Mouse (Mus musculus): ENCODE measurements at regions not wholly inside any gene's neighbourhood (a gene's known extent, or its start where the extent isn't known, plus 50 kb on each side); places are given as distances from the start of the nearest gene placed in this dataset.
"Not testable (repeated sequence)": the region's sequence is repeated elsewhere in the genome, so short reads cannot be mapped to it uniquely, and the experiment has no call there.

DNA sequence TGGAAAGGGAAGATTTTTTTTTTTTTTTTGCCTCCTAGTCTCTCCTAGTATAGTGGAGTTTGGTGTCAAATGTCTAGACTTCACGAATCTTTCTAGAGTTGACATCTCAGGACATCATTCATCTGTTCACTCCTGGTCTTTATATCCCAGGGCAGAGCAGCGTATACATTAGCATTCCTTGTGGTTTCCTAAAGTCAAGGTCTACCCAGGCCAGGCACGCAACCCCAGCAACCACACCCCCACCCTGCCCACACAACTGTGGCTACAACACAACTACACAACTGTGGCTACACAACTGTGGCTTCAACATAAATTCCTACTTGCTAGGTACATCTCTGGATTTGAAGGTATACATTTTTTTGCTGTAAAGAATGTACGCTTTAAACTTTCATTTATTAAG is 122.2 kb downstream of the Ppp1r3a start:
- no peak for ATAC-seq (ENCODE audit: insufficient number of reproducible peaks, low FRiP score, low TSS enrichment)

DNA sequence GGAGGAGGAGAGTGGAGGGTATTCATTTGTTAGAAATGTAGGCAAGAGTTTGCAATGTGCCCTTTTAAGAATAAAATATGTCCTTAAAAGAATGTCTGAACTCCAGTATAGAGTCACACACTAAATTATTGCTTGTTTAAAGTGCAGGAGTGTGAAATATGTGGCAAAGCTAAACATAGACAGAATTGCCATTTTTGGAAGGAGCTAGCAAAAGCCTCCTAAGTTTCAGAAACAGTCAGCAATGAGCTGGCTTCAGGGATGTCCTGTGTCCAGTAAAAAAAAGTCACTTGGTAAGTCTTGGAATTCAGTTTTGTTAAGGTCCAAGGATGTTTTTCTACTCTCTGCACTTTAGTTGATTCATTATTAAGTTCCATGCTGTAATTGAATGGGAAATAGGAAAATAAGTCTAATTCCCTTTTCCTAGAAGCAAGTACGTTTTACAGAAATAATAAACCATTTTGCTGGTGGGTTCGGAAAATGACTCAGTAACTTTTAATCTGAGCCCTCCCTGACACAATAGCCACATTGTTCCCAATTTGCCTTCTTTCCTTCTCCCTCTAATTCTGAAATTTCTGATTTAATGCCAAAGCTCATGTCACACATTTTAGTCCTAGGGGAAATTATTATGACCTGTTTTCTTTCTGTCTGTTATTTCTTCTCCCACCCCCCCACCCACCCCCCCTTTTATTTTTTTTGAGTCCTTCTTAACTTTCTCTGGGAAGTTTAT is 123.2 kb downstream of the Ppp1r3a start:
- no peak for ATAC-seq (ENCODE audit: insufficient number of reproducible peaks, low FRiP score, low TSS enrichment)

DNA sequence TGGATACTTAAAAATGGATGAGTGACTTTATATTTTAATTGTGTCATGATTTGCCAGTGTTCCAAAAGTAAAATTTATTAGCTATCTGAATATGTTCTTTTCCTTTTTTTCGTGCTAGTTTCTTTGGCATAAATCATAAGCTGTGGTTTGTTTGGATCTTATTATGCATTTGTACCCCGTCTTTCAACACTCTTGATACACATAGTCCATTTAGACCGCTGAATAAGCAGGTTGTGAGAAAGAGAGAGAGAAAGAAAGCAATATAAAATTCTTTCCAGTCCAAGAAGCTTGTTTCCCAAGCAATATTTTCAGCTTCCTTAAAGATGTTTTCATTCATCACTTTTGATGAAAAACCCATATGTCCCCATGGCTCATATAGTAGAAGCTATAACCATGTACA is 138.4 kb downstream of the Ppp1r3a start:
- no peak for ATAC-seq (ENCODE audit: insufficient number of reproducible peaks, low FRiP score, low TSS enrichment)

DNA sequence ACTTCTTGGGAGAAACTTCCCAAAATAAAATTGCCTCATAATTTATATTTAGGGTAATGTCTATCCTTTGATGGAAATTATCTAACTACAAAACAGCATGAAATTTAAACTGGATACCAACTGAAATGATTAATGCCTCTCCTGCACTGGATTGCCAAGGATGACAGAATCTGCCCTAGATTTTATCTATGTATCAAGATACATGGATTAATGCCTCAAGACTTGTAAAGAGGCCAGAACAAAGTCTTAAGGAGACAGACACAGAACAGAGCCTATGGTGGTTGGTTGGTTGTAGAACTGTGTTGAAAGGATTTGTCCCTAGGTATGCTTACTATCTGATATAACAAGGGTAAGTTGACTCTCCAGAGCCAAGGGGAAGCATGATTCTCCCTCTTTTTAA is 147.0 kb downstream of the Ppp1r3a start:
- ATAC-seq (ENCODE audit: insufficient number of reproducible peaks, low FRiP score, low TSS enrichment): no peak

DNA sequence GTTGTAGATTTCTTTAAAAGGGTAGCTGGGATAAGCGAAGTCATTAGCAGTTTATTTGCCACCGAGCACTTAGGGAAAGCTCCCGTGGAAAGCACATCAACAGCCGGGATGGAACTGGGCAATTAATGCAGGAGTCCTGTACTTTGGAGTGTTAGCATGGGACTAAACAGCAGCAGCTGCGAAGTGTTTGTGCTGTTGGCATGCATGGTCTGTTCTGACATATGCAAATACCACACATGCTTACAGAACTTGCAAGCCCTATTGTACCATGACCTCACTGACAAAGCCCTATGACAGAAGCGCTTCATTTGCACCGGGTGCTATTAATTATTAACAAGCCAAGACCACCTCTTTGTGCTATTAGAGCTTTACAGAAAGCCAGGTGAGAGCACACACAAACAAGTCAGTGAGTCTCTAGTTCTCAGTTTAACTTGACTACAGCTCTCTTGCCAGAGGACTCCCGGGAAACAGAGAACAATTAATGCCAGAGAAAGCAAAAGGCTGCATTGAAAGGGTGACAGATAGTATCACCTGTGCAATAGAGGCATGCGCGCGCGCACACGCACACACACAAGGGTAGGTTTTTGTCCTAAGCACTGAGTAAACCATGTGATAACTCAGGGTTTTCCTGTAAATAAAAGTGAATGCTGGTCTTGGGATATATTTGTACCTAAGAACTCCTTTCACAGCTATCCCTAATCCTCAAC is 154.4 kb downstream of the Ppp1r3a start:
- ATAC-seq (ENCODE audit: insufficient number of reproducible peaks, low FRiP score, low TSS enrichment): no peak

DNA sequence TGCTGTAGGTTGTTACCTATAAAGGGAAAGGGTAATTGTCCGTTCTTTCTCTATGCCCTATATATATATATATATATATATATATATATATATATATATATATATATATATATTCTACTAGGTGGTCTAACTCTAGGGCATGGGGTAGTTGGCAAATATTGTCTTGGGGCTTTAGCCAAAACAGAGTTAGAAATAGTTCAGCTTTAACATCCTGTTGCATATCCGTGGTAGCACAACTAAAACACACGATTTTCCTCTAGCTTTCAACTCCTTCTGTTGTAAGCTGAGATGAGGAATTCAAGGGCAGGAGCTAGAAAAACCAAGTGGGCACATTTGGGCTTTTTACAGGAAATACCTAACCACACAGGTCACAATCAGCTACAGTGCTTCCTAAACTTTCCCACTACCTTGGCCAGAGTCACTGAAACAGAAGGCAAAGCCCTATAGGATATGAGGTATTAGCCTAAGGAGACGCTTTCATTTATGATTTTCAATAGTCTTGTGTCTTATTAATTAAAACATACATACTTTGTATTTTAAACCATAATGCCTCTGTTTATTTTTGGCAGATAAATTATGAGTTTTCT is 158.1 kb downstream of the Ppp1r3a start:
- no peak for ATAC-seq (ENCODE audit: insufficient number of reproducible peaks, low FRiP score, low TSS enrichment)

DNA sequence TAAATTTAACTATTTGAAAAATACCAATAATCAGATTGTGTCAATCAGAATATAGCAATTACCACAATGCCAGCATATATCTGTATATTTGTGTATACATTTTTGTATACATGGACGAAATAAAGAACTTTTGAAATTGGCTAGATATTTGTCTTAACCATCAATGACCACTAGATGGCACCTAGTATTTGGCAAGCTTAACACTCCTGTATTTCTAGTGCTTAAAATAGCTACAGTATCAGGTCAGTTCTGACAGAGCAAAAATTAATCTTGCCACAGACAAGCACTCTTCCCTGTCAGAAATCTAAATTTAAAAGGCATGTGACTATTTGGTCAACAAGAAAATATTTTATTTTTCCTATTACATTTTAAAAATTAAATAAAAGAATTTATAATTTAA is 169.2 kb downstream of the Ppp1r3a start:
- ATAC-seq (ENCODE audit: insufficient number of reproducible peaks, low FRiP score, low TSS enrichment): peak; percentile 72; the same call in 1 of the 2 replicates

DNA sequence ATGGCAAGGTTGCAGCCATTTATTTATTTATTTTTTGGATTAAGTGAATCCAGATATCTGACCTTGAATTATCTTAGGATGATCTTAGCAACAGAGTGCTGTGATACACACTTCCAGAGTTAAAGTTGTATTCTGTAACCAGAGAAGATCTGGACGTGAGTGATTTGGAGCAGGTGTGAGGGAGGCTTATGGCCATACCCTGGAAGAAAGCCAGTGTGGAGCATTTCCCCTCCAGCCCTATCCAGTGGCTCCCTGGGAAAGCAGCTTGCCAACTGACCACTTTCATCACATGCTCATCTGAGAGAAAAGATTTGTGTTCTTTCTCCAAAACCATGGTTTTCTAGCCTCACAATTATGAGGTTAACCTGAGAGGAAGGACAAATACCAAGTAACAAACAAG is 171.2 kb downstream of the Ppp1r3a start:
- ATAC-seq (ENCODE audit: insufficient number of reproducible peaks, low FRiP score, low TSS enrichment): no peak

DNA sequence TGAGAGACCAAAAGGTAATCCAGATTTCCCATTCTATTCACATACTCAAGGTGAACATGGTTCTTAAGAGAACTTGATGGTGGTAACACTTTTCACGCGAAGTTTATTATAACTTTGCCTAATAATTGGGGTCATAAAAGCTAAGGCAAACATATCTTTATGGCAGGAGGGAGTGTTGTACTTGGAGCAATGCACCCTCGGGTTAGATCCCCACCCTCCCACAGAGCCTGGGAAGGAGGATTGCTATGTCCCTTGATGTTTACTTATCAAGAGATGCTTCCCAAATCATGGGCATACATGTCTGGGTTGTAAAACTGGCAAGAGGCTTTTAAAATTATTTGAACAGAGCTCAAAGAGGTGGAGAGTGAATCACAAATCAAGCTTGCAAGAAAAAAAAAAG is 180.5 kb downstream of the Ppp1r3a start:
- ATAC-seq (ENCODE audit: insufficient number of reproducible peaks, low FRiP score, low TSS enrichment): no peak

DNA sequence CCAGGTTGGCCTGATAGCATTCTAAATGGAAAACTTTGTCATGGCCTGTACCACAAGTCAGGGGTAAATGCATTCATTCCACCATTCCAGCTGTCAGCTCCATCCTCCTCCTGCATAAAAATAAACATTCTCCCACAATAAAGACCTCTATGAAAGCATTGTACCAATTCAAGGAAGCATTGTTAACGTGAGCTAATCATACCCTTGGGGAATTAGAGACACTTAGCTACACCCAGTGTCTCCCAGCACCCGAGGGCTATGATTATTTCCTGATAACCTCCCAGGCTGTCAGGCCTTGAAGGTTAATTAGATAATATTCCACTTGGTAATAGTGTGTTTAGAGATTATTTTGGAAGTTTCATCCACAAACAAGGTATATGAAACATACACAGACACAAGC is 182.1 kb downstream of the Ppp1r3a start:
- ATAC-seq (ENCODE audit: insufficient number of reproducible peaks, low FRiP score, low TSS enrichment): no peak

DNA sequence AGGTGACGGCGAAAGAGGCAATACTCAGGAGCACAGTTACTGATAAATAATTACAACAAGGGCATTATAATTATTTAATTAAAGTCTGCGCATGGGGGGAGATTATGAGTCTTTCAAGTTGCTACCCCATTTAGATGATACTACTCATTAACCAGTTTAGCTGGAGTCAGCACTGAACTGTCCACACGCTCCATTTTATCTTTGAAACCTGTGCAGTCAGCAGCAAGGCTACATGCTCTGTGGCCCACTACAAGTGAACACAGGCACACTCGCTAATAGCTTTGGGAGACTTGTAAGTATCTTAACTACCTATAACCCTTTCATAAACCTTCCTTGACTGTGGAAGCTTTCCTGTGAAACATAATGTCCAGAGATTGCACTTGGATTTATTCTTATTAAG is 214.7 kb downstream of the Ppp1r3a start:
- no peak for ATAC-seq (ENCODE audit: insufficient number of reproducible peaks, low FRiP score, low TSS enrichment)

DNA sequence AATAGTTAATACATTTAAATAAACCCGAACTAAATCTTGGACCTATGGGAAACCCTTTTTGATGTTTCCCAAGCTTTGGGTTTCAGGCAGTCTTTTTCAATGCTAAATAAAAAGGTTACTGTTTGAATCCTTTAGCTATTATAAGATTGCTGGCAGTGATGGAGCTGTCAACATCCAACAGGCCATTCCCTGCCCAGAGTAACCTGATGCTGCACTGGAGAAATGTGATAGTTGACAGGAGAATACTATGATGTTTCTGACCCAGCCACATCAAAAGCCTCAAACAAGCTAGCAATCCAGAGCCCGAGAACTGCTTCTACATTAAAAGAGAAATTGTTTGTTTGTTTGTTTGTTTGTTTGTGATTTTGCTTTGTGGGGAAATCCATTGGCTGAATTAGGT is 226.0 kb downstream of the Ppp1r3a start:
- ATAC-seq (ENCODE audit: insufficient number of reproducible peaks, low FRiP score, low TSS enrichment): no peak

DNA sequence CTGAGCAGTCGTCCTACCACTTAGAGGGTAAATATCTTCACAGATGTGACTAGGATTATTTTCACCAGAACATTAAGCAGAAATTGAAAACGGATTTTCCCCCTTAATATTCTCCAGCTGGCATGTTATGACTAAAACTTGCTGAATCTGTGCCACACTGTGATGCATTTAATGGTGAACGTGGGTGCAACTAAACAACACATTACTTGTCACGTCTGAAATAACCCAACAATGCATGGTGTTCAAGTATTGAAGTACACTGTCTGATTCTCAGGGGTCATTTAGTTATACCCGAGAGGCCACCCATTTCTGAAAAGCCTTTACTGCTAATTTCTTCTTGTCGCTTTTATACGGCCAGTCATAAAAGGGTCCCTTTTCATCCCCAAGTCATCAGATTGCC is 226.5 kb downstream of the Ppp1r3a start:
- no peak for ATAC-seq (ENCODE audit: insufficient number of reproducible peaks, low FRiP score, low TSS enrichment)

DNA sequence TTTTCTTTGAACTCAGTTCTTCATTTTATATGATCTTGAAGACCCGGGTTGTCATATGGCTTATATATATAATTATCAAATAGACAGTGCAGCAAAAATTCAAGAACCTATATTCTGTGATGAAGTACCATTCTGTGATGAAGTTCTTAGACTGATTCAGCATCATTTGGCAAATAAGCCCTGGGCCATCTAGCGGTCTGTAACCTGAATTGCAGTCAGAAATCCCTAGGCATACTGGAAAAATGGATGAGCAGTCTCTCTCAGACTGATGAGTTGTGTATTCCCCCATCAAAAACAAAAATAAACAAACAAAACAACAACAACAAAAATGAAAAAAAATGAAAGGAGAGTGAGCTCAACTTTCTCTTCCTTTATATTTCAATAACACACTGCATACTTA is 232.3 kb downstream of the Ppp1r3a start:
- ATAC-seq (ENCODE audit: insufficient number of reproducible peaks, low FRiP score, low TSS enrichment): no peak

DNA sequence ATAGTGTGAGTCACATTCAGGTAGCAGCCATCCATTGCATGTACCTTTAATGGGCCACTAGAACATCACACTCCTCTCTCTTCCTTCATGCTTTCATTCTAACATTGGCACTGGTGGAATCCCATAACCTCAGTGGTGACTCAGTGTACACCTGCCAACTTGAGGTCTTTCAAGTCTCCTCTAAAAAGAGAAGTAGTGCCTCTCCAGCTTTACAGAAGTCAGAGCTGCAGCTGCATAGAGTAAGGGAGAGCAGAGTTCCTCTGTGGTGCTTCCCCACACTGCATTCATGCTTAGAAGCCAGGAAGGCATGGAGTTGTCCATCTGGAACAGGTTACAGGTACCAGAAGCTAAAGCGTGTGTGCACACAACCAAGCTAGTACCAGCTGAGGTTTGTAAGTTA is 233.8 kb downstream of the Ppp1r3a start:
- no peak for ATAC-seq (ENCODE audit: insufficient number of reproducible peaks, low FRiP score, low TSS enrichment)

DNA sequence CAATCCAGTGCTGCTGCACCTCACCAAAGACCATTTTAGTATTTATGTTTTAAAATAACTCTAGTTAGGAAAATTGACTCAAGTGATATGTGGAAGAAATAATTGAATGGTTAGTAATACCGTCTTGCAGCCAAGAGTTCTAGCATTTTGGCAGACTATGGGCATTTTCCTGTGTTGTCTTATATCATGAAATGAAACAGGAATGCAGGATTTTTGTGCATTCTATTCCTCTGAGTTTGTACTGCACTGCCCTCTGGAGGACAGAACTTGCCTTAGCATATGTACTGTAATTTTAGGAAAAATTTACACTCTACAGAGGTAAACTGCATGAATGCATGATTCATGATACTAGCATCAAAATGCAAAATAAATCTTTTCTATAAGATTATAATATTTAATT is 250.9 kb downstream of the Ppp1r3a start:
- ATAC-seq (ENCODE audit: insufficient number of reproducible peaks, low FRiP score, low TSS enrichment): peak; percentile 87

DNA sequence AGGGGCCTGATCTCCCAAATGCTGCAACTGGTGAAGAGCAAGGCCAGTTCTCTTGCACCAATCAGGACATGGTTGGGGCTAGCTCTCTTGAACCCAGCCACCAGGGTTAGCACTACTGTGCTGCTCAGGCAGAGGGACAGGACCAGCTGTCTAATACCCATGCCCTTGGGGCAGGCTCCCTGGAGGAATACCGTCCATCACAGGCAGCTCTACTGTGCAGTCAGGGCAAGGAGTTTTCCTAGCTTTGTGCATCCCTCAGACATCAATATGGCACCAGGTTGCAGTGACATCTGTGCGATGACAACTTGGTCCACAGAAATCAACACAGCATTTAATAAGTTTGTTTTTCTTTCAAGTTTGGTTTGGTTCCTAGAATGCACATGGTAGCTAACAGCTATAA is 254.4 kb downstream of the Ppp1r3a start:
- no peak for ATAC-seq (ENCODE audit: insufficient number of reproducible peaks, low FRiP score, low TSS enrichment)

DNA sequence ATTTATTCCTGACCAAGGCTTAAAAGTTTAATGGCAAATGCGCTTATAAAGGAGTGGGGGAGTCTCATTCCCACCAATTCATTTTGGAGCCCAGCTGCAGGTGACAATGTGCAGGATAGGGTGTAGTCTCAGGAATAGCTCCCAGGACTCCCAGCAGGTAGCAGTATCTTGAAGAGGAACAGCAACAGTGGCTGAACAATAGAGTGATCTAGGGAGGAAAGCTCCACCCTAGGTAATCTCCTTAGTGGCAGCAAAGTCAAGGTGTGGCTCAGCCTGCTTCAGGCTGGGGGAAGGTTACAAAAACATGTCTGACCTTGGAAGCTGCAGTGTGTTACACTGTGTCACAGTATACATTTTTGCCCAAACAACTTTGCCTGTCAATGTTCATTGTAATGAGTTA is 255.2 kb downstream of the Ppp1r3a start:
- ATAC-seq (ENCODE audit: insufficient number of reproducible peaks, low FRiP score, low TSS enrichment): not testable (repeated sequence)

DNA sequence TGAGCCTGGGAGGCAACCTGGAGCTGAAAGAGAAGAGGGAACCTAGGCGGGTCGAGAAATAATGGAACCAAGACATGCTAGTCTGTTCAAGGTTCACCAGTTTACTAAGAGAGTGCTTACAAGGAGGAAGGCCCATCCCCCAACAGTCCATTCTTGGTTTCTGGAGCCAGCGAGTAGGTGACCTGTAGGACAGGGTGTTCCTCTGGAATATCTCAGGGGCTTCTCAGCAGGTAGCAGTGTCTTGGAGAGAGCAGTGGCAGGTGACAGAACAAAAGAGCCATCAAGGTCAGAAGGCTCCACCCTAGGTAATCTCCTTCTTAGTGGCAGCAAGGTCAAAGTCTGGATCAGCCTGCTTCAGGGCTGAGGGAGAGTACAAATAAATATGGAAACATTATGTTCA is 268.4 kb downstream of the Ppp1r3a start:
- not testable (repeated sequence) for ATAC-seq (ENCODE audit: insufficient number of reproducible peaks, low FRiP score, low TSS enrichment)

DNA sequence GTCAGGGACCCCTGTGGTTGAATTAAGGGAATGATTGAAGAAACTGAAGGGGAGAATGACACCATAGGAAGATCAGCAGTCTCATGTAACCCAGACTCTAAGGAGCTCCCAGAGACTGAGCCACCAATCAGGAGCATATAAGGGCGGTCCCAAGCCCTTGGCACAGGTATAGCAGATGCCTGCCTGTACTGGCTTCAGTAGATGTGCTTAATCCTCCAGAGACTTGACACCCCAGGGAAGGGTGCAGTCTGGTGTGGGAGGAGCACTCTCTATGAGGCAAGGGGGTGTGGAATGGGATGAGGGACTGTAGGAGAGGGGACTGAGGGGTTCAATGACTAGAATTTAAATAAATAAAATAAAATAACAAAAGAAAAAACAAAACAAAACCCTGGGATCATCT is 298.7 kb downstream of the Ppp1r3a start:
- ATAC-seq (ENCODE audit: insufficient number of reproducible peaks, low FRiP score, low TSS enrichment): no peak

DNA sequence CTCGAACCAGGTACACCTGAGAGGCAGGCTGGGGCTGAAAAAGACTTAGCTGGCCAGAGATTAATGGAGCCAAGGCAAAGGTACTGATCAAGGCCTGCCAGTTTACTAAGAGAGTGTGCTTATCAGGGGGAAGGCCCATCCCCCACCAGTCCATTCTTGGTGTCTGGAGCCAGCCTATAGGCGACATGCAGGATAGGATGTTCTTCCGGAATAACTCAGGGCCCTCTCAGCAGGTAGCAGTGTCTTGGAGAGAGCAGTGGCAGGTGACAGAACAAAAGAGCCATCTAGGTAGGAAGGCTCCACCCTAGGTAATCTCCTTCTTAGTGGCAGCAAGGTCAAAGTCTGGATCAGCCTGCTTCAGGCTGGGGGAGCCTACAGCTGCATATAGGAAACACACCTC is 301.8 kb downstream of the Ppp1r3a start:
- not testable (repeated sequence) for ATAC-seq (ENCODE audit: insufficient number of reproducible peaks, low FRiP score, low TSS enrichment)

DNA sequence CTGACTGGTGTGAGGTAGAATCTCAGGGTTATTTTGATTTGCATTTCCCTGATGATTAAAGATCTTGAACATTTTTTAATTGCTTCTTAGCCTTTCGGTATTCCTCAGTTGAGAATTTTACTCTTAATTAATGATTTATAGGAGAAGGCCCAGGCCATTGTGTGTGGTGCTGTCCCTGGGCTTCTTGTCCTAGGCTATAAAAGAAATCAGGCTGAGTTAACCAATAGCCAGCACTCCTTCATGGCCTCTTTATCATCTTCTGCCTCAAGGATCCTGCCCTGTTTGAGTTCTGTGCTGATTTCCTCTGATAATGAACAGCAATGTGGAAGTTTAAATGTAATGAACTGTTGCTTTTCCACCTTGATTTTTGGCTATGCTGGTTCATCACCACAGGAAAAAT is 323.3 kb downstream of the Ppp1r3a start:
- no peak for ATAC-seq (ENCODE audit: insufficient number of reproducible peaks, low FRiP score, low TSS enrichment)
